In the genomic region with DNA sequence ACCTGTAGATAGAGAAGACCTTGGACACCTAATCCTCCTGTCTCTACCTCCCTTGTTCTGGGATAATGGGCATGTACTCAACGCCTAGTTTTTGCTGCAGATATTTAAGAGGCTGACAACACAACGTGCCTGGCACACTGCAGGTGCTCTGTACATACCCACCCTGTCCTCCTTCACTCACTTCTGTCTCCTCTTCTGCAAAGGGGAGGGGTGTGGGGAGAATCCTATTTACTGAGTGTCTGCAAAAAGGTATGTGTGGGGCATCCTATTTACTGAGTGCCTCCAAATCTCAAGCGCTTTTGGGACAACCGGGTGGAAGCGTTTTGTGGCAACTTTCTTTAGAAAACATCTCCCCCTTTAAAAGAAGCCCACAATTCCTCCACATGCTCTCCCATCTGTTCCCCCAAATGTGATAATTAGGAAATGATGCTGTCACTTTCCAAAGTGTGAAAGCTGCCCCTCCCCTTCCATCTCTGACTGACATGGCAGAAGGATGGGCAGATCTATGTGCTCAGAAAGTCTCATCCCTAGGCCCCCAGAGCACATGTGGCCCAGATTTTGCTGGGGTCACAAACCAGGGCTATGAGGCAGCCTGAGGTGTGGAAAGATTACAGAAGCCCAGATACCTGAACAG, we compare ENCODE assay signal across 27 mouse cellular contexts.
DNase-seq lines count a peak whose midpoint lies in the region; ATAC-seq lines count a peak whose summit lies in the region.
"Had no signal": no experiment of that assay in that cellular context is flagged by ENCODE, and none has a peak within 500 bp of the region (broad histone marks: within the 10 kb centered on the region; RNA-seq: fewer than 3 reads in every experiment).

No protein-coding gene starts in this region.

- intact Hi-C loops in left cerebral cortex, postnatal 25 days (cut with DNase I) = loop anchor here (5.0 kb wide), 1 partner anchor 177 kb away; no protein-coding TSS in a partner anchor
- intact Hi-C loops in left cerebral cortex, postnatal 10 days (cut with DNase I) = no loop called here

- H3K9me3 ChIP-seq in forebrain, embryonic 14.5 days (replicated peaks; ENCODE audit: control insufficient read depth, low read length) = no peaks in the 10 kb centered on the region
- H3K9me3 ChIP-seq: embryonic facial prominence, embryonic 13.5 days; G1E; heart, embryonic 15.5 days; liver, embryonic 13.5 days; lung, embryonic 15.5 days had no signal

- DNase-seq in left cerebral cortex, postnatal 25 days (ENCODE audit: low spot score in 2 of 2) = peak; percentile 16 to 20
- DNase-seq in left cerebral cortex, postnatal 10 days (ENCODE audit: extremely low spot score in 1 of 2, low spot score in 2 of 2) = no peak
- peak; percentile 88 for DNase-seq in forebrain, embryonic 14.5 days (ENCODE audit: low spot score)
- peak; percentile 67 to 85 for DNase-seq in layer of hippocampus, adult 18-20 months (ENCODE audit: low spot score in 2 of 2)
- peak; percentile 26 to 65 for DNase-seq in layer of hippocampus, postnatal 36 days
- DNase-seq in gastrocnemius, postnatal 4 days (ENCODE audit: low spot score in 2 of 2) = no peak
- DNase-seq in kidney, adult 9 months = no peak
- no peak for DNase-seq in kidney, adult 11 months
- DNase-seq: adrenal gland, postnatal 36 days; B cell, adult 2 months; cerebellum, adult 18-20 months; cerebellum, postnatal 14 days; gastrocnemius, postnatal 10 days; heart, adult 2 months; heart, postnatal 36 days; kidney, postnatal 25 days; liver, embryonic 13.5 days; lung, postnatal 36 days had no signal

- H3K4me1 ChIP-seq in forebrain, embryonic 14.5 days (ENCODE audit: control insufficient read depth, insufficient read depth, low read length) = peaks cover 4% of the 10 kb centered on the region; the same call in 1 of the 2 replicates
- H3K4me1 ChIP-seq: embryonic facial prominence, embryonic 13.5 days; heart, embryonic 15.5 days; liver, embryonic 13.5 days; lung, embryonic 15.5 days had no signal

- no peaks in the 10 kb centered on the region for H3K36me3 ChIP-seq in forebrain, embryonic 14.5 days (ENCODE audit: control insufficient read depth, insufficient read depth, low read length)
- H3K36me3 ChIP-seq: embryonic facial prominence, embryonic 13.5 days; G1E; heart, embryonic 15.5 days; liver, embryonic 13.5 days; lung, embryonic 15.5 days had no signal

- ATAC-seq in forebrain, embryonic 14.5 days = peak; percentile 87
- ATAC-seq: midbrain, embryonic 16.5 days; Patski had no signal

- 62% methylated on average over 5 of the region's 5 CpGs for WGBS in forebrain, embryonic 14.5 days

- no peak overlapping the region for H3K9ac ChIP-seq in forebrain, embryonic 14.5 days (ENCODE audit: low read length)
- H3K9ac ChIP-seq: embryonic facial prominence, embryonic 13.5 days; heart, embryonic 15.5 days; hindbrain, embryonic 14.5 days; liver, embryonic 13.5 days; lung, embryonic 15.5 days had no signal

- H3K4me2 ChIP-seq in forebrain, embryonic 14.5 days (ENCODE audit: low read length) = no peak overlapping the region
- H3K4me2 ChIP-seq: embryonic facial prominence, embryonic 13.5 days; heart, embryonic 15.5 days; hindbrain, embryonic 14.5 days; liver, embryonic 13.5 days; lung, embryonic 15.5 days had no signal

- H3K27me3 ChIP-seq in forebrain, embryonic 14.5 days (replicated peaks; ENCODE audit: control insufficient read depth, insufficient read depth, low read length) = no peaks in the 10 kb centered on the region
- H3K27me3 ChIP-seq: CH12.LX; embryonic facial prominence, embryonic 13.5 days; heart, embryonic 15.5 days; liver, embryonic 13.5 days; lung, embryonic 15.5 days; Patski had no signal

- peak overlapping the region; percentile 34; the same call in 1 of the 2 replicates for H3K27ac ChIP-seq in forebrain, embryonic 14.5 days (ENCODE audit: low read depth, low read length)
- H3K27ac ChIP-seq: embryonic facial prominence, embryonic 13.5 days; heart, adult 2 months; heart, embryonic 15.5 days; hindbrain, embryonic 14.5 days; liver, embryonic 13.5 days; lung, embryonic 15.5 days had no signal

- H3K4me3 ChIP-seq in forebrain, embryonic 14.5 days (ENCODE audit: low read depth, low read length) = no peak overlapping the region
- H3K4me3 ChIP-seq: embryonic facial prominence, embryonic 13.5 days; erythroblast, embryonic 14.5 days; heart, adult 2 months; heart, embryonic 15.5 days; liver, embryonic 13.5 days; lung, embryonic 15.5 days had no signal

Comparison
In these comparisons a context has a peak if more than half of its experiments do, and no peak if none do; other contexts are left out.
1. DNase-seq: peak in left cerebral cortex, postnatal 25 days (2 of 2), forebrain, embryonic 14.5 days (single experiment), layer of hippocampus, adult 18-20 months (2 of 2) and layer of hippocampus, postnatal 36 days (2 of 2); none in left cerebral cortex, postnatal 10 days (0 of 2), gastrocnemius, postnatal 4 days (0 of 2), kidney, adult 9 months (single experiment) and kidney, adult 11 months (single experiment).